Mouse (Mus musculus) intestine, embryonic 14.5 days (tissue): ENCODE measurements around the gene Prickle1. TPM values are rescaled to one million over a fixed set of nuclear protein-coding genes. Genes with fewer than 3 reads are reported as not detected.
A peak's percentile ranks its signal among the peaks of the same experiment; 100 is the strongest.

ENCODE experiments used
- ATAC-seq: fragments of 200-750 bp; cut with Nextera tagmentation; replicated peaks from 2 replicates; pipeline ENCODE4 v1.8.0; 2017; ENCODE audit warnings: low read depth, moderate number of reproducible peaks, moderate TSS enrichment, moderate library complexity; ENCODE audit not compliant: low FRiP score, low TSS enrichment
- DNase-seq: peaks from one replicate; pipeline ENCODE4 v3.0.0-alpha.2; 2018; ENCODE audit warnings: low spot score
- H3K27ac ChIP-seq: fragments of 300-500 bp; sonication (generic); 2 replicates; pipeline ENCODE4 v1.5.1; 2014; ENCODE audit warnings: low read depth, mild to moderate bottlenecking, control low read depth
- H3K27me3 ChIP-seq: fragments of 300-500 bp; sonication (generic); replicated peaks from 2 replicates; pipeline ENCODE4 v1.6.1; 2014; ENCODE audit warnings: low read length, control low read depth; ENCODE audit not compliant: control insufficient read depth, insufficient read depth
- H3K36me3 ChIP-seq: fragments of 300-500 bp; sonication (generic); 2 replicates; pipeline ENCODE4 v1.6.1; 2014; ENCODE audit warnings: low read length, control low read depth; ENCODE audit not compliant: control insufficient read depth, insufficient read depth
- H3K4me1 ChIP-seq: fragments of 300-500 bp; sonication (generic); replicated peaks from 2 replicates; pipeline ENCODE4 v1.6.1; 2014; ENCODE audit warnings: low read length, control low read depth, mixed read lengths; ENCODE audit not compliant: control insufficient read depth, insufficient read depth
- H3K4me2 ChIP-seq: fragments of 300-500 bp; sonication (generic); 2 replicates; pipeline ENCODE4 v1.6.1; 2014; ENCODE audit warnings: low read length
- H3K4me3 ChIP-seq: fragments of 300-500 bp; sonication (generic); 2 replicates; pipeline ENCODE4 v1.5.1; 2014; ENCODE audit warnings: low read depth, low read length, control low read depth, mixed read lengths
- H3K9ac ChIP-seq: fragments of 300-500 bp; sonication (generic); 2 replicates; pipeline ENCODE4 v1.6.1; 2014; ENCODE audit warnings: mild to moderate bottlenecking, low read length
- H3K9me3 ChIP-seq: fragments of 300-500 bp; sonication (generic); 2 replicates; pipeline ENCODE4 v1.6.1; 2016; ENCODE audit warnings: low read length, control low read depth; ENCODE audit not compliant: control insufficient read depth
- WGBS: fragments of 180-500 bp; shearing (Covaris S2); extraction: QIAGEN DNeasy Blood & Tissue Kit; methylation state at CpG from one replicate; pipeline ENCODE4 v1.1.7; 2014; 5-methylcytosine and 5-hydroxymethylcytosine counted together
- polyA plus RNA-seq: library from polyadenylated mRNA; unstranded; fragments of >200 nt; fragmentation: Nextera tagmentation; extraction: Ambion mirVana; gene quantifications from 2 replicates; pipeline ENCODE4 v1.2.1, GENCODE M21; 2014

Prickle1 gene
- polyA plus RNA-seq, 1 experiment from 2014 or later = 31.0 TPM

DNA sequence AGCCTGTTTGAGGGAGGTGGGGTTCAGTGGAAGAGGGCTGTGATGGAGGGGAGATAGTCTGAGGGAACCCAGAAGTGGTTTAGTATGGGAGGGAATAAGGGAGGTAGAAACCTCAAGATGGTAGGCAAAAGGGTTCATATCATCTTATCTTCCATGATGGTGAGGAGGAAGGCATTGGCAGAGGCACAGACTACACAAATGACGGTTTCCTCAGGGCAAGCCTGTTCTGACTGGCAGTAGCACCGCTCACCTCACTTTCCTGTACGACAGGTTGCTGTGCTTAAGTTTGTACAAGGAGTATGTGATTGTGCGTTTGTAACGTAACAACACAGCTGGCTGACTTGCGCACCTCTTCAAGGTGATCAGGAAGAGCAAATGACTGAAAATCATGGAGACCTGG, 7.2 kb upstream of the Prickle1 start:
- no peak overlapping the region for H3K4me2 ChIP-seq
- DNase-seq (no peak), ATAC-seq (no peak)
- 93% methylated on average over 6 of the region's 6 CpGs for WGBS
- no peak overlapping the region for H3K9ac ChIP-seq
- no peaks in the 10 kb centered on the region for H3K27me3 ChIP-seq
- no peaks in the 10 kb centered on the region for H3K36me3 ChIP-seq
- H3K4me1 ChIP-seq = no peaks in the 10 kb centered on the region
- H3K27ac ChIP-seq = no peak overlapping the region
- H3K9me3 ChIP-seq = no peaks in the 10 kb centered on the region
- no peak overlapping the region for H3K4me3 ChIP-seq

DNA sequence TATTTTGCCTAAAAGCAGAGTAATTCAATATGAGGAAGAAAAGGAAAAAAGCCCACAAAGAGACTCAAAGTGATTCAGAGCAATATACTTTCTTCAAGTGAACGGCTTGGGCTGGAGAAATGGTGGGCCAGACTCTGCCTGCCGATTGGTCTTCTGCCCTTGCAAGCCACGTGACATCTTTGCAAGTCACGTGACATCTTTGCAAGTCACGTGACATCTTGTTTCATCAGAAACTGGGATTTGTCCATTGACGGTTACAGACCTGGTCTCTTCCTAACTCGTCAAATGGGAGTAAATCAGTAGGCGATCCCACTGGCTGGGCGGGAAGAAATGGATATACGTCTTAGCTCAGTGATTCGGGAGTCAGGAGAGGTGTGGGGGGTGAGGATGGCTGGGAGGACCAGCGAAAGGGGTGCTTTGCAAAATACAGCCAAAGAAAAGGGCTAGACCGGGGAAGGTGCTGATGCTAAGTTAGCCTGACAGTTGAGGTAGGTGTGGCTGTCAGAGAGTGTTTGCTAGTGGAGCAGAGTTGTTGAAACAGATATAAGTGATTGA, 5.8 kb upstream of the Prickle1 start:
- Histone ChIP-seq H3K4me3 (no peak overlapping the region), H3K27ac (no peak overlapping the region), H3K4me1 (peaks cover 6% of the 10 kb centered on the region; the same call in 1 of the 2 replicates), H3K9ac (no peak overlapping the region), H3K4me2 (no peak overlapping the region), H3K27me3 (no peaks in the 10 kb centered on the region), H3K36me3 (no peaks in the 10 kb centered on the region), H3K9me3 (no peaks in the 10 kb centered on the region)
- no peak for ATAC-seq
- WGBS = 90% methylated on average over 13 of the region's 13 CpGs
- peak; percentile 28 for DNase-seq

DNA sequence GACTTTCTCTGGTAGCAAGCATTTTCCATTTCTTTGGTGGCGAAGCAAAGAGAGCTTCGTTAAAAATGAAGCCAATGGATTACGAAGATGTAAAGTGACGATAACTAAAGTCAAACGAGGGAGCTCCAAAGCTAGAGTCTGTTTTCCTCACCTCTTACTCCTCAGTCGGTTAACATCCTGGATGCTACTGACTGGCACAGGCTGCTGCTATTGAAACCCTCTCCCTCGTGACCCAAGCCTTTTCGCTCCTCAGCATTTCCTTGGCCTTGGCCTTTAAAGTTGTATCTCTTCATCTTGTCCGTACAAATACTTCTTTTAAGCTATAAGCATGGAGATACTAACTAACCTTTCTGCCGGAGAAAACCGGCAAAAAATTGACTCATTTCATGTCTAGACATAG, 1.3 kb upstream of the Prickle1 start:
- 63% methylated on average over 11 of the region's 11 CpGs for WGBS
- H3K27me3 ChIP-seq = no peaks in the 10 kb centered on the region
- H3K4me3 ChIP-seq = peak overlapping the region; percentile 91
- H3K9ac ChIP-seq = no peak overlapping the region
- H3K4me2 ChIP-seq = peak overlapping the region; percentile 88
- H3K9me3 ChIP-seq = no peaks in the 10 kb centered on the region
- no peak overlapping the region for H3K27ac ChIP-seq
- DNase-seq = no peak
- no peak for ATAC-seq
- peaks cover 34% of the 10 kb centered on the region for H3K4me1 ChIP-seq
- H3K36me3 ChIP-seq = no peaks in the 10 kb centered on the region

- ATAC-seq (peak; percentile 34), DNase-seq (peak; percentile 86)
- Histone ChIP-seq H3K4me1 (peaks cover 41% of the 10 kb centered on the region), H3K4me2 (peak overlapping the region; percentile 88), H3K9me3 (no peaks in the 10 kb centered on the region), H3K4me3 (peak overlapping the region; percentile 91), H3K9ac (peak overlapping the region; percentile 97), H3K36me3 (no peaks in the 10 kb centered on the region), H3K27me3 (no peaks in the 10 kb centered on the region), H3K27ac (peak overlapping the region; percentile 59)
- under 1% methylated on average over 11 of the region's 11 CpGs for WGBS
These were observed 594 bp upstream of the Prickle1 start for GRCm38 (mm10) chr15:93596285-93596684.

DNA sequence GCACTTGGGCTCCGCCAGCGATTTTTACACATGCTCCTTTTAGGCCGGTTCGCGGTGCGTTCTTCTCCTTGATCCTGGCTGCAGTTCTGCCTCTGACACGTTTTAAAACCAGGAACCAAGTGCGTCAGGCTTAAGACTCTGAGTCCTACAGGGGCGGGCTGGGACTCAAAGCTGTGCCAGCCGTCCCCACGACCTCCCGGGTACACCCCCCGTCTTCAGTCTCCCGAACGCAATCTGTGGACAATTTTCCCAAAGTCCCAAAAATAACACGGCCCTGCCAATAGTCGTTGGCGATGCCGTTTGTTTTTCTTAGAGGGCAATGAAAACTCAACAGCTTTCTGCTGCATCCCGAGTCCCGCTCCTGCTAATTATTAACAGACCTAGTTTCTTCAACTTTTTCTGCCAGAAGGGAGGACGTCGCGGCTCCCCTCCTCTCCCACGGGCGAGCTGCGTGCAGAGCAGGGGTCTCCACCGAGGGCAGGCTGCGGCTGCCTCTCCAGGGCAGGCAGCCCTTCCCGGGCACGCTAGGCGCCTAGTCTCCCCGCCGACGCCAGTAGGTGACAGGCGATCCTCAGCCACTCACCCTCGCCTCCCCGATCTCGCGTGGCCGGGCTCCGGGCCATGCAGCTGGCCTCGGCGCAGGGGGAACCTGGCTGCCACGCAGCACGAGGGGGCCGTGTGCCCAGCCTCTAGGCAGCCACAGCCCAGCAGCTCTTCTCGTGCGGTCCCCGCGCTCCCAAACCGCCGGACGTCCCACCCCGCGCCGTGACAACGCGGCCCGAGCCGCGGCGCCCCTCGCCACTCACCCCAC, 598 bp downstream of the Prickle1 start:
- Histone ChIP-seq H3K9me3 (no peaks in the 10 kb centered on the region), H3K9ac (peak overlapping the region; percentile 97), H3K36me3 (no peaks in the 10 kb centered on the region), H3K27ac (peak overlapping the region; percentile 92), H3K27me3 (no peaks in the 10 kb centered on the region), H3K4me1 (peaks cover 49% of the 10 kb centered on the region), H3K4me2 (peak overlapping the region; percentile 88), H3K4me3 (peak overlapping the region; percentile 91)
- WGBS = under 1% methylated on average over 64 of the region's 64 CpGs
- ATAC-seq (peak; percentile 45), DNase-seq (peak; percentile 84)

DNA sequence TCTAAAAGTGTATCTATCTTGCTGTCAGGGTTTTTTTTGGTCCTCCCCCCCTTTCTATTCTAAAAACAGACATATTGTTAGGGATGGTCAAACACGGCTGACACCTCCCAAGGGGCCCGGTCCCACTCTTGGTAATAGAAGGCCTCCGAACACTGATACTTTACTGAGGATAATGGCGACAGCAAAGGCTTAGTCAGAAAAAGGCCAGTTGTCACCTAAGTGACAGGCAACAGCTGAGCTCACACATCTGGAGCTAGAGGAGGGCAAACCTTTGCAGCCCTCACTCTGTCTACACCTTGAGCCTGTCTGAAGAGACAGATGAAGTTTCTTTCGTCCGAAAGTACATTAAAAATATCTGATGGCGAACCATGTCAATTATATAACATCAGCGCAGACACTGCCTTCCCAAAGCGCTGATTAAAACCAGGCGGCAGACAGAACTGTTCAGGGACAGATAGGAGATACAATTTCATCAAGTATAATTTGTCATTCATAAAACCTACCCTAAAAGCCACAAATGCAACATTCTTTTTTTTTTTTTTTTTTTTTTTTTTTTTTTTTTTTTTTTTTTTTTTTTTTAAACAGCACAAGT, 1.3 kb downstream of the Prickle1 start:
- H3K36me3 ChIP-seq = no peaks in the 10 kb centered on the region
- H3K4me2 ChIP-seq = peak overlapping the region; percentile 88
- H3K4me1 ChIP-seq = peaks cover 52% of the 10 kb centered on the region
- H3K27ac ChIP-seq = peak overlapping the region; percentile 92; the same call in 1 of the 2 replicates
- WGBS = 11% methylated on average over 10 of the region's 10 CpGs
- ATAC-seq = no peak
- H3K27me3 ChIP-seq = no peaks in the 10 kb centered on the region
- no peaks in the 10 kb centered on the region for H3K9me3 ChIP-seq
- peak overlapping the region; percentile 97 for H3K9ac ChIP-seq
- no peak for DNase-seq
- H3K4me3 ChIP-seq = peak overlapping the region; percentile 91

DNA sequence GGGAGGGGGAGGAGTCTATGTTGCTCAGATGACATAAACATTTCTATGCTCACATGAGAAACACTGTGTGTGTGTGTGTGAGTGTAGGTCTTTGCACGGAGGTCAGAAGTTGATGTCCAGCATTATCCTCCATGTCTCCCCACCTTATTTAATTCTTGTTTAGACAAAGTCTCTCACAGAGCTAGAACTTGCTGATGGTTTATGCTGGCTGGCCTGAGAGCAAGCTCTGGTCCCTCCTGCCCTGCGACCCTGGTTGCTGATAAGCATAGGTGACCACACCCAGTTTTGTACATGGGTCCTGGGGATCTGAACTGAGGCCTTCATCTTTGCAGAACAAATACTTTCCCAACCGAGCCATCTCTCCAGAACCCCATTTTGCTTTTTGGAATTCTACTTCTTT, 3.1 kb downstream of the Prickle1 start:
- H3K4me2 ChIP-seq = peak overlapping the region; percentile 60

DNA sequence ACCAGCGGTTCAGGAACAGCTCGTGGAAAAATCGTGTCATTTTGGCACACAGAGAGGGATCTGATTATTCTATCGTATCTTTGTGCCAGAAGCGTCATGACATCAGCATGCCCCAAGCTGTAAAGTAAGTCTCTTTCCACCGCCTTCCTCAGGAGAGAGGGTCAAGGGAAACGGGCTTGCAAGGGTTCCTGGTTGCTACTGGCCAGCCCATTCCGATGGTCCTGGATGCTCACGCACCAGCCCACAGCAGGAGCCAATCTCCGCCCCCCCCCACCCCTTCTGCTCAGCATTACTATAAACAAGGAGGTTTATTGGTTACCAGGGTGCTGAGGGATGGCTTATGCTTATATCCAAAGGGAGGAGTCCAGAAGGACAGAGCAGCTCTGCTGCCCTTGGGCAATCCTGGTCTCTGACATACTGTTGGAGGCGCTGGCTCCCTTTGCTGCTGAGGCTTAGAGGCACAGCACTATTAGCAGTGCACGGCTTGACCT, 3.8 kb downstream of the Prickle1 start:
- Histone ChIP-seq H3K4me1 (peaks cover 69% of the 10 kb centered on the region), H3K9ac (peak overlapping the region; percentile 36), H3K36me3 (no peaks in the 10 kb centered on the region), H3K27ac (peak overlapping the region; percentile 69; the same call in 1 of the 2 replicates), H3K9me3 (no peaks in the 10 kb centered on the region), H3K4me3 (peak overlapping the region; percentile 25), H3K27me3 (no peaks in the 10 kb centered on the region), H3K4me2 (peak overlapping the region; percentile 60)
- ATAC-seq (peak; percentile 49), DNase-seq (peak; percentile 68)
- whole genome bisulfite sequencing = 4% methylated on average over 12 of the region's 12 CpGs

More for the DNA sequence above, 3.1 kb downstream of the Prickle1 start:
- Histone ChIP-seq H3K9me3 (no peaks in the 10 kb centered on the region), H3K4me3 (no peak overlapping the region), H3K9ac (no peak overlapping the region), H3K4me1 (peaks cover 68% of the 10 kb centered on the region), H3K27me3 (no peaks in the 10 kb centered on the region), H3K27ac (0 out of 2 replicates have a peak overlapping the region, but pooled peaks have one; percentile 69), H3K36me3 (no peaks in the 10 kb centered on the region)
- ATAC-seq (no peak), DNase-seq (no peak)
- WGBS = 40% methylated on average over 3 of the region's 3 CpGs
